Mouse (Mus musculus) small intestine, adult 2 months (tissue): Measurements from ENCODE around the gene Lrrfip1. TPM values are rescaled to one million over a fixed set of nuclear protein-coding genes. Genes with fewer than 3 reads are reported as not detected.
A peak's percentile ranks its signal among the peaks of the same experiment; 100 is the strongest.

Experiments used
- H3K27ac ChIP-seq: fragments of 200-500 bp; 2 replicates; pipeline ENCODE4 v1.5.1; 2012; ENCODE audit warnings: low read depth, low read length, control low read depth, inconsistent platforms; ENCODE audit not compliant: insufficient read depth
- H3K27me3 ChIP-seq: fragments of 200-500 bp; 2 replicates; pipeline ENCODE4 v1.6.1; 2012; ENCODE audit warnings: mild to moderate bottlenecking, moderate library complexity, low read length, inconsistent platforms; ENCODE audit not compliant: control insufficient read depth, insufficient read depth
- H3K36me3 ChIP-seq: fragments of 200-500 bp; 2 replicates; pipeline ENCODE4 v1.6.1; 2012; ENCODE audit warnings: mild to moderate bottlenecking, low read length, control low read depth, inconsistent platforms; ENCODE audit not compliant: control insufficient read depth, insufficient read depth
- H3K4me1 ChIP-seq: fragments of 200-500 bp; 2 replicates; pipeline ENCODE4 v1.6.1; 2012; ENCODE audit warnings: low read length, inconsistent platforms, mixed read lengths; ENCODE audit not compliant: control insufficient read depth, insufficient read depth, insufficient read length
- H3K4me3 ChIP-seq: fragments of 200-500 bp; 2 replicates; pipeline ENCODE4 v1.5.1; 2012; ENCODE audit warnings: low read depth, mild to moderate bottlenecking, control low read depth, inconsistent platforms, low read length, moderate library complexity
- CTCF ChIP-seq: fragments of 200-500 bp; IDR thresholded peaks from 2 replicates; pipeline ENCODE4 v1.5.1; 2012; ENCODE audit warnings: low read depth, mild to moderate bottlenecking, control low read depth, inconsistent platforms, low read length, moderate library complexity, mixed read lengths; ENCODE audit not compliant: insufficient replicate concordance, insufficient read length; ENCODE audit errors: extremely low read depth
- POLR2A ChIP-seq: fragments of 200-500 bp; IDR thresholded peaks from 2 replicates; pipeline ENCODE4 v1.6.1; 2012; ENCODE audit warnings: low read depth, mild to moderate bottlenecking, control low read depth, inconsistent platforms, low read length, moderate library complexity
- WGBS: fragments of 180-500 bp; shearing (Covaris S2); methylation state at CpG from one replicate; pipeline ENCODE4 v1.1.7; 2018; 5-methylcytosine and 5-hydroxymethylcytosine counted together
- polyA plus RNA-seq: library from polyadenylated mRNA; depleted of rRNA; stranded (reverse); fragments of >200 nt; gene quantifications from 2 replicates; pipeline ENCODE4 v1.2.3, GENCODE M21; 2012

Lrrfip1 gene
- polyA plus RNA-seq, 1 experiment = 9.5 TPM

- Histone ChIP-seq H3K27ac (no peak overlapping the region), H3K36me3 (peaks cover 71% of the 10 kb centered on the region), H3K4me3 (no peak overlapping the region), H3K4me1 (no peaks in the 10 kb centered on the region), H3K27me3 (no peaks in the 10 kb centered on the region)
- TF ChIP-seq POLR2A = no peak
- TF ChIP-seq CTCF = no peak
- 81% methylated on average over 4 of the region's 4 CpGs for WGBS
Measured at GRCm38 (mm10) chr1:91112606-91113005, 114.1 kb downstream of the Lrrfip1 start.

GRCm38 (mm10) chr1:91122121-91122520 is 123.6 kb downstream of the Lrrfip1 start:
- whole genome bisulfite sequencing = 77% methylated on average over 11 of the region's 11 CpGs
- H3K4me1 ChIP-seq = no peaks in the 10 kb centered on the region
- H3K4me3 ChIP-seq = no peak overlapping the region
- H3K36me3 ChIP-seq = peaks cover 74% of the 10 kb centered on the region
- no peak for TF ChIP-seq POLR2A
- no peaks in the 10 kb centered on the region for H3K27me3 ChIP-seq
- no peak overlapping the region for H3K27ac ChIP-seq

DNA sequence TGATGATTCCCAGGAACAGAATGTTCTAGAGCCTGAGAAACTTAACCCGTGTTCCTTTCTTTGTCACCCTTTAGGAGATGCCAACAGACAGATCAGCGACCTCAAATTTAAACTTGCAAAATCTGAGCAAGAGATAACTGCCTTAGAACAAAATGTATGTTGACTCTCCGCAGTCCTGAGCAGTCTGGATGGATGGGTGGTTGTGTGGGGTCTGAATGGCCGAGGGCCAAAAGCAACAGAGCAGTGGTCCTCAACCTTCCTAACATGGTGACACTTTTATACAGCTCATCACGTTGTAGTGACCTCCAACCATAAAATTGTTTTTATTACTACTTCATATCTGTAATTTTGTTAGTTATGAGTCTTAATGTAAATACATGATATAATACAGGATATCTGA is 124.5 kb downstream of the Lrrfip1 start:
- H3K4me1 ChIP-seq = no peaks in the 10 kb centered on the region
- no peaks in the 10 kb centered on the region for H3K27me3 ChIP-seq
- H3K36me3 ChIP-seq = peaks cover 73% of the 10 kb centered on the region
- H3K4me3 ChIP-seq = no peak overlapping the region
- whole genome bisulfite sequencing = 87% methylated on average over 5 of the region's 5 CpGs
- no peak overlapping the region for H3K27ac ChIP-seq
- TF ChIP-seq POLR2A (no peak), CTCF (no peak)

DNA sequence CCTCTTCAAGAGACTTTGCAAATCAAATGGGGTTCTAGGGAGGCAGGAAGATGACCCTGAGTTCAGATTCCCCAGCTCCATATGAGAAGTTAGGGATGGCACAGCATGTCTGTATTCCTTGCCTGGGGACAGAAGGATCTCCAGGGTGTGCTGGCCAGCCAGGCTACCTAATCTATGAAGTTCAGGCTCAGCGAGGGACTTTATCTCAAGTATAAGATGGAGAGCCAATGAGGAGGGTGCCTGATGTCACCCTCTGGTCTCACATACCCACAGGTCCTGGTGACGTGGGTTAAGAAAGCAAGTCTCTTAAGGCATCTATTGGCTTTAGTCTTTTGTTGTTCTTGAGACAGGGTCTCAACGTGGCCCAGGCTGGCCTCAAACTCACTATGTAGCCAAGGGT is 124.9 kb downstream of the Lrrfip1 start:
- H3K4me1 ChIP-seq = no peaks in the 10 kb centered on the region
- TF ChIP-seq CTCF (no peak), POLR2A (no peak)
- WGBS = 88% methylated on average over 3 of the region's 3 CpGs
- H3K27ac ChIP-seq = no peak overlapping the region
- no peak overlapping the region for H3K4me3 ChIP-seq
- peaks cover 73% of the 10 kb centered on the region for H3K36me3 ChIP-seq
- H3K27me3 ChIP-seq = no peaks in the 10 kb centered on the region

- Histone ChIP-seq H3K27ac (no peak overlapping the region), H3K27me3 (no peaks in the 10 kb centered on the region), H3K4me3 (no peak overlapping the region), H3K36me3 (peaks cover 41% of the 10 kb centered on the region), H3K4me1 (no peaks in the 10 kb centered on the region)
- peak; percentile 21; the same call in 1 of the 2 replicates for TF ChIP-seq CTCF
- no peak for TF ChIP-seq POLR2A
- WGBS = 89% methylated on average over 4 of the region's 4 CpGs
Measured at GRCm38 (mm10) chr1:91128849-91129248, 130.3 kb downstream of the Lrrfip1 start.

GRCm38 (mm10) chr1:91137036-91137435 is 138.5 kb downstream of the Lrrfip1 start:
- Histone ChIP-seq H3K27me3 (no peaks in the 10 kb centered on the region), H3K27ac (no peak overlapping the region), H3K4me1 (no peaks in the 10 kb centered on the region), H3K36me3 (no peaks in the 10 kb centered on the region), H3K4me3 (no peak overlapping the region)
- TF ChIP-seq CTCF (no peak), POLR2A (no peak)
- 74% methylated on average over 2 of the region's 2 CpGs for WGBS

- Histone ChIP-seq H3K27me3 (no peaks in the 10 kb centered on the region), H3K4me3 (peak within 1 kb of the TSS; percentile 13; the same call in 1 of the 2 replicates), H3K27ac (no peak within 1 kb of the TSS), H3K4me1 (no peaks in the 10 kb centered on the region), H3K36me3 (no peaks in the 10 kb centered on the region)
- TF ChIP-seq CTCF (no peak), POLR2A (no peak)
- 75% methylated on average over 20 of the region's 20 CpGs for WGBS
Measured at GRCm38 (mm10) chr1:91144813-91145212, 146.3 kb downstream of the Lrrfip1 start, which contains the start of gene Rbm44. Gene Rbm44 (plus strand): TSS chr1:91145089.

- no peaks in the 10 kb centered on the region for H3K4me1 ChIP-seq
- no peaks in the 10 kb centered on the region for H3K27me3 ChIP-seq
- 83% methylated on average over 2 of the region's 2 CpGs for WGBS
- no peak overlapping the region for H3K4me3 ChIP-seq
- H3K27ac ChIP-seq = no peak overlapping the region
- no peak for TF ChIP-seq CTCF
- no peak for TF ChIP-seq POLR2A
- H3K36me3 ChIP-seq = no peaks in the 10 kb centered on the region
Measured at GRCm38 (mm10) chr1:91151509-91151908, 153.0 kb downstream of the Lrrfip1 start.
